Mouse (Mus musculus) midbrain, embryonic 14.5 days (tissue): ENCODE data around the gene Mrpl47. TPM values are rescaled to one million over a fixed set of nuclear protein-coding genes. Genes with fewer than 3 reads are reported as not detected.

Experiments used
- ATAC-seq: fragments of 200-750 bp; cut with Nextera tagmentation; 2 replicates; pipeline ENCODE4 v1.8.0; 2017; ENCODE audit warnings: moderate number of reproducible peaks, moderate library complexity; ENCODE audit not compliant: low FRiP score, low TSS enrichment
- DNase-seq: peaks from one replicate; pipeline ENCODE4 v3.0.0-alpha.2; 2015
- H3K27ac ChIP-seq: fragments of 300-500 bp; sonication (generic); replicated peaks from 2 replicates; pipeline ENCODE4 v1.5.1; 2014; ENCODE audit warnings: mild to moderate bottlenecking, low read depth, low read length, moderate library complexity
- H3K27me3 ChIP-seq: fragments of 300-500 bp; sonication (generic); 2 replicates; pipeline ENCODE4 v1.6.1; 2014; ENCODE audit warnings: low read length, control low read depth, mixed read lengths; ENCODE audit not compliant: control insufficient read depth, insufficient read depth
- H3K36me3 ChIP-seq: fragments of 300-500 bp; sonication (generic); 2 replicates; pipeline ENCODE4 v1.6.1; 2014; ENCODE audit warnings: low read length, control low read depth; ENCODE audit not compliant: control insufficient read depth, insufficient read depth
- H3K4me1 ChIP-seq: fragments of 300-500 bp; sonication (generic); 2 replicates; pipeline ENCODE4 v1.6.1; 2014; ENCODE audit warnings: mild to moderate bottlenecking, antibody characterized with exemption, low read length, control low read depth; ENCODE audit not compliant: control insufficient read depth, insufficient read depth
- H3K4me2 ChIP-seq: fragments of 300-500 bp; sonication (generic); 2 replicates; pipeline ENCODE4 v1.6.1; 2014; ENCODE audit warnings: mild to moderate bottlenecking, low read length, moderate library complexity
- H3K4me3 ChIP-seq: fragments of 300-500 bp; sonication (generic); replicated peaks from 2 replicates; pipeline ENCODE4 v1.5.1; 2014; ENCODE audit warnings: low read depth, low read length
- H3K9ac ChIP-seq: fragments of 300-500 bp; sonication (generic); replicated peaks from 2 replicates; pipeline ENCODE4 v1.6.1; 2014; ENCODE audit warnings: mild to moderate bottlenecking, low read length, moderate library complexity
- H3K9me3 ChIP-seq: fragments of 300-500 bp; sonication (generic); 2 replicates; pipeline ENCODE4 v1.6.1; 2016; ENCODE audit warnings: low read length, control low read depth, mixed read lengths; ENCODE audit not compliant: control insufficient read depth
- WGBS: fragments of 180-500 bp; shearing (Covaris S2); extraction: QIAGEN DNeasy Blood & Tissue Kit; methylation state at CpG from one replicate; pipeline ENCODE4 v1.1.7; 2014; 5-methylcytosine and 5-hydroxymethylcytosine counted together
- polyA plus RNA-seq: library from polyadenylated mRNA; unstranded; fragments of >200 nt; fragmentation: Nextera tagmentation; extraction: Ambion mirVana; gene quantifications from 2 replicates; pipeline ENCODE4 v1.2.1, GENCODE M21; 2014

Gene Mrpl47
- polyA plus RNA-seq, 1 experiment from 2014 or later: 39.0 TPM

GRCm38 (mm10) chr3:32698228-32698863 is 39.1 kb downstream of the Mrpl47 start:
- DNase-seq (peak; percentile 93), ATAC-seq (peak; percentile 46; the same call in 1 of the 2 replicates)
- Histone ChIP-seq H3K9ac (no peak overlapping the region), H3K4me3 (no peak overlapping the region), H3K9me3 (no peaks in the 10 kb centered on the region), H3K4me2 (no peak overlapping the region), H3K4me1 (no peaks in the 10 kb centered on the region), H3K36me3 (no peaks in the 10 kb centered on the region), H3K27ac (no peak overlapping the region), H3K27me3 (no peaks in the 10 kb centered on the region)
- 32% methylated on average over 7 of the region's 7 CpGs for WGBS

DNA sequence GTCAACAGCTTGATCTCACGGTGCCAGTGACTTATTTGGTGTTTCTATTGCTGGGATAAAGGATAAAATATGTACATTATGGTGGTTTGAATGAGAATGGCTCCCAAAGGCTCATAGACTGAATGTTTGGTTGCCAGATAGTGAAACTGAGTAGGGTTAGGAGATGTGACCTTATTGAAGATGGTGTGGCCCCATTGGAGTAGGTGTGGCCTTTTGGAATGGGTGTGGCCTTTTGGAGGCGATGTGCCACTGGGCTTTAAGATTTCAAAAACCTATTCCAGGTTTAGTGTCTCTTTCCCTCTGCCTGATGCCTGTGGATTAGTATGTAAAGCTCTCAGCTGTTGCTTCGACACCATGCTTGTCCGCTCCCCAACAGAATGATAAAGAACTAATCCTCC is 41.8 kb downstream of the Mrpl47 start:
- H3K27ac ChIP-seq: no peak overlapping the region
- no peaks in the 10 kb centered on the region for H3K9me3 ChIP-seq
- no peaks in the 10 kb centered on the region for H3K27me3 ChIP-seq
- no peak for DNase-seq
- H3K4me3 ChIP-seq: no peak overlapping the region
- no peaks in the 10 kb centered on the region for H3K36me3 ChIP-seq
- H3K9ac ChIP-seq: no peak overlapping the region
- 83% methylated on average over 4 of the region's 4 CpGs for WGBS
- H3K4me1 ChIP-seq: no peaks in the 10 kb centered on the region
- ATAC-seq: no peak
- no peak overlapping the region for H3K4me2 ChIP-seq

DNA sequence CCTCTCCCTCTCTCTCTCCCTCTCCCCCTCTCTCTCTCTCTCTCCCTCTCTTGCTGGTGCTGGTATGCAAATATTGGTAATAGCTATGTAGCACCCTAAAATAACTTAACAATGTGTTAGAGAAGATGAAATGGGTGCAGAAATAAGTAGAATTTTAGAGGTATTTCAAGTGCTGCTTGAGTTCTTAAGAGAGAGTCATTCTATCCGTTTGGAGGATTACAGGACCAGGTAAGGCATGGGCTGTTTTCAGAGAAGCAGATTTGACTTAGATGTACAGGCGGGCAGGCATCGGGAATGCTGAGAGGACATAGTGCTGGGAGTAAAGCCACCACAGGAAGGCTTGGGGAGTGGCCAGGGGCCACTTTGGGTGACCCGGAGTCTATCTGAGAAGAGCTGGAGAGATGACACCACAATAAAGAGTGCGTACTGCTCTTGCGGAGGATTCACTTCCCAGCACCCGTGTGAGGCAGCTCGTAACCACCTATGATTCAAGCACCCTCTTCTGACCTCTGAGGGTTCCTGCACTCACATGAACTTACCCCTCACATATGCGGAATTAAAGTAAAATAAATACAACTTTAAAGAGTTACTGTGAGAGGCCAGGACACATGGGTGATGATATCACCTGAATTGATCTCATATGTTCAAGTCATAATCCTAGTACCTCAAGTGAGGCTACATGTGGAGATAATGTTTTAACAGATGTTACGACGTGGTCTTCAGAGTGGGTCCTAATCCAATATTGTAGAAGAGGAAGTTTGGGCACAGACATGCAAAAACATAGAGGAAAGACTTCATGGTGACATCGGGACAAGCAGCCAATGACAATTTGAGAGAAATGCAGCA is 42.4 kb downstream of the Mrpl47 start:
- 82% methylated on average over 12 of the region's 12 CpGs for WGBS
- no peak overlapping the region for H3K4me2 ChIP-seq
- H3K4me1 ChIP-seq: no peaks in the 10 kb centered on the region
- no peaks in the 10 kb centered on the region for H3K9me3 ChIP-seq
- ATAC-seq: no peak
- no peak for DNase-seq
- no peaks in the 10 kb centered on the region for H3K27me3 ChIP-seq
- H3K27ac ChIP-seq: no peak overlapping the region
- H3K36me3 ChIP-seq: no peaks in the 10 kb centered on the region
- no peak overlapping the region for H3K9ac ChIP-seq
- no peak overlapping the region for H3K4me3 ChIP-seq

- no peak for ATAC-seq
These were observed 43.2 kb downstream of the Mrpl47 start for GRCm38 (mm10) chr3:32694211-32694610.

GRCm38 (mm10) chr3:32691841-32692240 is 45.6 kb downstream of the Mrpl47 start:
- no peak for DNase-seq
- WGBS: 82% methylated on average over 5 of the region's 5 CpGs
- Histone ChIP-seq H3K27ac (no peak overlapping the region), H3K9me3 (no peaks in the 10 kb centered on the region), H3K4me3 (no peak overlapping the region), H3K4me1 (no peaks in the 10 kb centered on the region), H3K27me3 (no peaks in the 10 kb centered on the region), H3K9ac (no peak overlapping the region), H3K4me2 (no peak overlapping the region), H3K36me3 (no peaks in the 10 kb centered on the region)
- no peak for ATAC-seq

More at GRCm38 (mm10) chr3:32694211-32694610, 43.2 kb downstream of the Mrpl47 start:
- Histone ChIP-seq H3K4me1 (no peaks in the 10 kb centered on the region), H3K9me3 (no peaks in the 10 kb centered on the region), H3K4me3 (no peak overlapping the region), H3K27me3 (no peaks in the 10 kb centered on the region), H3K36me3 (no peaks in the 10 kb centered on the region), H3K9ac (no peak overlapping the region), H3K27ac (no peak overlapping the region), H3K4me2 (no peak overlapping the region)
- WGBS: 47% methylated on average over 5 of the region's 5 CpGs
- DNase-seq: no peak

GRCm38 (mm10) chr3:32690901-32691300 is 46.5 kb downstream of the Mrpl47 start:
- Histone ChIP-seq H3K36me3 (no peaks in the 10 kb centered on the region), H3K9me3 (no peaks in the 10 kb centered on the region), H3K4me2 (no peak overlapping the region), H3K4me1 (no peaks in the 10 kb centered on the region), H3K9ac (no peak overlapping the region), H3K27me3 (no peaks in the 10 kb centered on the region), H3K4me3 (no peak overlapping the region), H3K27ac (no peak overlapping the region)
- ATAC-seq (no peak), DNase-seq (no peak)
- WGBS: 39% methylated on average over 1 of the region's 1 CpGs

- no peak overlapping the region for H3K27ac ChIP-seq
These were observed 47.4 kb downstream of the Mrpl47 start for GRCm38 (mm10) chr3:32690008-32690407.

GRCm38 (mm10) chr3:32689567-32689999 is 47.8 kb downstream of the Mrpl47 start:
- H3K9me3 ChIP-seq: no peaks in the 10 kb centered on the region
- no peak overlapping the region for H3K4me3 ChIP-seq
- no peak overlapping the region for H3K4me2 ChIP-seq
- ATAC-seq (no peak), DNase-seq (no peak)
- no peak overlapping the region for H3K27ac ChIP-seq
- H3K27me3 ChIP-seq: no peaks in the 10 kb centered on the region
- WGBS: 90% methylated on average over 9 of the region's 9 CpGs
- no peaks in the 10 kb centered on the region for H3K4me1 ChIP-seq
- no peaks in the 10 kb centered on the region for H3K36me3 ChIP-seq
- no peak overlapping the region for H3K9ac ChIP-seq

More at GRCm38 (mm10) chr3:32690008-32690407, 47.4 kb downstream of the Mrpl47 start:
- DNase-seq (no peak), ATAC-seq (no peak)
- Histone ChIP-seq H3K36me3 (no peaks in the 10 kb centered on the region), H3K4me1 (no peaks in the 10 kb centered on the region), H3K9ac (no peak overlapping the region), H3K9me3 (no peaks in the 10 kb centered on the region), H3K4me2 (no peak overlapping the region), H3K27me3 (no peaks in the 10 kb centered on the region), H3K4me3 (no peak overlapping the region)
- WGBS: 86% methylated on average over 3 of the region's 3 CpGs

- H3K4me3 ChIP-seq: no peak overlapping the region
- no peak overlapping the region for H3K9ac ChIP-seq
- H3K27ac ChIP-seq: no peak overlapping the region
- H3K4me1 ChIP-seq: no peaks in the 10 kb centered on the region
- no peaks in the 10 kb centered on the region for H3K9me3 ChIP-seq
- H3K4me2 ChIP-seq: no peak overlapping the region
- H3K36me3 ChIP-seq: no peaks in the 10 kb centered on the region
- no peaks in the 10 kb centered on the region for H3K27me3 ChIP-seq
- DNase-seq (no peak), ATAC-seq (no peak)
- 74% methylated on average over 4 of the region's 4 CpGs for WGBS
These were observed 50.2 kb downstream of the Mrpl47 start for GRCm38 (mm10) chr3:32687156-32687555.
